Mouse (Mus musculus) E14TG2a.4 (cell line): ENCODE measurements around the gene Tor2a.

ENCODE experiments used
- CTCF ChIP-seq: conservative IDR thresholded peaks from 2 replicates; pipeline ENCODE4 v1.5.1; 2014; ENCODE audit warnings: low read length
- POU5F1 ChIP-seq: IDR thresholded peaks from 2 replicates; pipeline ENCODE4 v1.6.1; 2014; ENCODE audit warnings: low read length, borderline replicate concordance

GRCm38 (mm10) chr2:32731911-32732310 lies 25.1 kb upstream of the Tor2a start:
- TF ChIP-seq CTCF, result no peak
- no peak for TF ChIP-seq POU5F1
